Comparison of ENCODE assay signal across 10 mouse cellular contexts in the genomic region with DNA sequence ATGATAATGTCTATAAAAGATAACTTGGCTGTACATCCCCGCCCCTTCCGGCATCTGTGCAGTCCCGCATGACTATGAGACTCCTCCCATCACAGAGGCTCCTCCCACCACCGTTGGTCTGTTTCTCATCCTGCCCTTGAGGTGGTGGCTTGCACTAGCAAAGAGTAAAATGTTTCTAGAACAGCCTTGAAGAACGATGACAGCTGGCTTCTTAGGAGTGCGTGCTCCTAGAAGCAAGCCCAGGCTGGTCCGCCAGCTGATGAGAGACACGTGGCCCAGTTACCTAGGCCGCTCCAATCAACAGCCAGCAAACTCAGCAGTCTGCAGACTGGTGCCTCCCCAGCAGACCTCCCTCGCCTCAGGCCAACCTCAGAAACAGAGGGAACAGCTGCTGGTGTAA. TPM values are rescaled to one million over a fixed set of nuclear protein-coding genes. Genes with fewer than 3 reads are reported as not detected.
A peak's percentile ranks its signal among the peaks of the same experiment; 100 is the strongest.
DNase-seq lines count a peak whose midpoint lies in the region; ATAC-seq and TF ChIP-seq lines count a peak whose summit lies in the region.
"Had no signal": no experiment of that assay in that cellular context is flagged by ENCODE, and none has a peak within 500 bp of the region (broad histone marks: within the 10 kb centered on the region; RNA-seq: fewer than 3 reads in every experiment).

No protein-coding gene starts in this region.

- no peak overlapping the region for H3K27ac ChIP-seq in midbrain, postnatal 0 days (ENCODE audit: low read depth, low read length)
- H3K27ac ChIP-seq in midbrain, embryonic 10.5 days (replicated peaks), result no peak overlapping the region
- H3K27ac ChIP-seq in hindbrain, embryonic 13.5 days, result no peak overlapping the region
- no peak overlapping the region for H3K27ac ChIP-seq in stomach, embryonic 14.5 days (ENCODE audit: low read length)

- peak; percentile 24 for DNase-seq in gastrocnemius, adult 18-20 months (ENCODE audit: low spot score)
- DNase-seq in gastrocnemius, postnatal 36 days, result no peak
- peak; percentile 20 for DNase-seq in midbrain, postnatal 0 days (ENCODE audit: low spot score)
- no peak for DNase-seq in midbrain, embryonic 10.5 days (ENCODE audit: low spot score)
- DNase-seq in adrenal gland, adult 2 months, result no peak
- DNase-seq in cerebellum, adult 18-20 months, result no peak
- DNase-seq: cerebellum, postnatal 36 days had no signal

- 46% methylated on average over 10 of the region's 10 CpGs for WGBS in midbrain, postnatal 0 days
- WGBS in midbrain, embryonic 10.5 days, result 52% methylated on average over 10 of the region's 10 CpGs
- 46% methylated on average over 10 of the region's 10 CpGs for WGBS in hindbrain, embryonic 13.5 days
- 21% methylated on average over 10 of the region's 10 CpGs for WGBS in stomach, embryonic 14.5 days

- no peaks in the 10 kb centered on the region for H3K4me1 ChIP-seq in midbrain, postnatal 0 days (ENCODE audit: insufficient read depth, low read length)
- H3K4me1 ChIP-seq in midbrain, embryonic 10.5 days, result peaks cover 14% of the 10 kb centered on the region
- H3K4me1 ChIP-seq in hindbrain, embryonic 13.5 days (replicated peaks), result peaks cover 11% of the 10 kb centered on the region
- no peaks in the 10 kb centered on the region for H3K4me1 ChIP-seq in stomach, embryonic 14.5 days (ENCODE audit: control insufficient read depth, insufficient read depth, low read length)

- no peak overlapping the region for H3K4me2 ChIP-seq in midbrain, postnatal 0 days (ENCODE audit: low read depth, low read length, poor library complexity, severe bottlenecking)
- H3K4me2 ChIP-seq in hindbrain, embryonic 13.5 days, result no peak overlapping the region
- H3K4me2 ChIP-seq in stomach, embryonic 14.5 days (replicated peaks; ENCODE audit: low read depth, low read length), result no peak overlapping the region

- H3K9me3 ChIP-seq in midbrain, postnatal 0 days (ENCODE audit: low read length), result no peaks in the 10 kb centered on the region
- H3K9me3 ChIP-seq in midbrain, embryonic 10.5 days (replicated peaks), result no peaks in the 10 kb centered on the region
- H3K9me3 ChIP-seq in hindbrain, embryonic 13.5 days, result no peaks in the 10 kb centered on the region
- no peaks in the 10 kb centered on the region for H3K9me3 ChIP-seq in stomach, embryonic 14.5 days (ENCODE audit: control insufficient read depth, low read depth, low read length)

- no peaks in the 10 kb centered on the region for H3K27me3 ChIP-seq in midbrain, postnatal 0 days (ENCODE audit: insufficient read depth, low read length)
- H3K27me3 ChIP-seq in midbrain, embryonic 10.5 days (ENCODE audit: low read depth, poor library complexity, severe bottlenecking), result 0 out of 2 replicates have a peak, but pooled peaks cover 8% of the 10 kb centered on the region
- H3K27me3 ChIP-seq in hindbrain, embryonic 13.5 days, result 0 out of 2 replicates have a peak, but pooled peaks cover 2% of the 10 kb centered on the region
- H3K27me3 ChIP-seq in stomach, embryonic 14.5 days (ENCODE audit: control insufficient read depth, insufficient read depth, low read length), result no peaks in the 10 kb centered on the region

- H3K4me3 ChIP-seq in midbrain, postnatal 0 days (ENCODE audit: low read depth, low read length), result no peak overlapping the region
- H3K4me3 ChIP-seq in midbrain, embryonic 10.5 days, result no peak overlapping the region
- H3K4me3 ChIP-seq in hindbrain, embryonic 13.5 days, result no peak overlapping the region
- H3K4me3 ChIP-seq in stomach, embryonic 14.5 days (ENCODE audit: low read depth, low read length), result no peak overlapping the region

- no peak overlapping the region for H3K9ac ChIP-seq in midbrain, postnatal 0 days (replicated peaks; ENCODE audit: low read length, poor library complexity, severe bottlenecking)
- 0 out of 2 replicates have a peak overlapping the region, but pooled peaks have one; percentile 15 for H3K9ac ChIP-seq in hindbrain, embryonic 13.5 days
- no peak overlapping the region for H3K9ac ChIP-seq in stomach, embryonic 14.5 days (replicated peaks; ENCODE audit: low read depth, low read length)

- intact Hi-C loops in gastrocnemius, postnatal 36 days (cut with DNase I), result no loop called here

- ATAC-seq in midbrain, postnatal 0 days (ENCODE audit: low FRiP score), result no peak
- ATAC-seq in hindbrain, embryonic 13.5 days (ENCODE audit: low FRiP score), result no peak
- peak; percentile 49; the same call in 1 of the 2 replicates for ATAC-seq in stomach, embryonic 14.5 days (ENCODE audit: insufficient number of reproducible peaks, insufficient read depth, low FRiP score, low read depth)

- TF ChIP-seq CTCF in midbrain, postnatal 0 days (IDR thresholded peaks at IDR 0.05), result no peak

- no peaks in the 10 kb centered on the region for H3K36me3 ChIP-seq in midbrain, postnatal 0 days (ENCODE audit: insufficient read depth, low read length)
- H3K36me3 ChIP-seq in midbrain, embryonic 10.5 days, result no peaks in the 10 kb centered on the region
- no peaks in the 10 kb centered on the region for H3K36me3 ChIP-seq in hindbrain, embryonic 13.5 days
- no peaks in the 10 kb centered on the region for H3K36me3 ChIP-seq in stomach, embryonic 14.5 days (ENCODE audit: control insufficient read depth, insufficient read depth, low read length)

RNA-seq across cellular contexts. Expression of gene Dynll2, which starts 21.1 kb away (rescaled TPM):
- 100 to 1,000 TPM; 192 to 239 TPM for total RNA-seq in gastrocnemius, adult 18-20 months (2021)
- 100 to 1,000 TPM; 157 to 161 TPM for total RNA-seq in gastrocnemius, postnatal 36 days (2021)
- 72.1 and 89.8 TPM in 2 replicates for total RNA-seq in midbrain, postnatal 0 days (2014; rRNA removed)
- polyA plus RNA-seq in midbrain, postnatal 0 days (2015; fragmentation: Nextera tagmentation; extraction: Ambion mirVana), result 54.5 and 56.8 TPM in 2 replicates
- 28.1 and 29.1 TPM in 2 replicates for polyA plus RNA-seq in midbrain, embryonic 10.5 days (2016; fragmentation: Nextera tagmentation; extraction: Ambion mirVana)
- 50.6 and 51.1 TPM in 2 replicates for polyA plus RNA-seq in hindbrain, embryonic 13.5 days (2015; fragmentation: Nextera tagmentation; extraction: Ambion mirVana)
- polyA plus RNA-seq in stomach, embryonic 14.5 days (2014; fragmentation: Nextera tagmentation; extraction: Ambion mirVana), result 14.2 and 16.7 TPM in 2 replicates
- 100 to 1,000 TPM; 158 to 251 TPM for total RNA-seq in adrenal gland, adult 2 months (2021)
- polyA plus RNA-seq in adrenal gland, adult 2 months (2012; rRNA removed), result 168 and 197 TPM in 2 replicates

RNA-seq across cellular contexts. Expression of gene Olfr464, which starts 45.4 kb away (rescaled TPM):
- total RNA-seq in gastrocnemius, adult 18-20 months (2021), result not detected
- total RNA-seq in gastrocnemius, postnatal 36 days (2021), result not detected
- total RNA-seq in midbrain, postnatal 0 days (2014; rRNA removed), result 0.22 and 0.24 TPM in 2 replicates
- not detected in 2 replicates for polyA plus RNA-seq in midbrain, postnatal 0 days (2015; fragmentation: Nextera tagmentation; extraction: Ambion mirVana)
- not detected in 2 replicates for polyA plus RNA-seq in midbrain, embryonic 10.5 days (2016; fragmentation: Nextera tagmentation; extraction: Ambion mirVana)
- polyA plus RNA-seq in hindbrain, embryonic 13.5 days (2015; fragmentation: Nextera tagmentation; extraction: Ambion mirVana), result 0.10 and 0.23 TPM in 2 replicates
- not detected in 2 replicates for polyA plus RNA-seq in stomach, embryonic 14.5 days (2014; fragmentation: Nextera tagmentation; extraction: Ambion mirVana)
- total RNA-seq in adrenal gland, adult 2 months (2021), result not detected
- polyA plus RNA-seq in adrenal gland, adult 2 months (2012; rRNA removed), result not detected in 2 replicates
- total RNA-seq: heart, postnatal 25 days had no signal

Comparison
In these comparisons a context has a peak if more than half of its experiments do, and no peak if none do; other contexts are left out.
1. DNase-seq: peak in gastrocnemius, adult 18-20 months (single experiment) and midbrain, postnatal 0 days (single experiment); none in gastrocnemius, postnatal 36 days (0 of 2), midbrain, embryonic 10.5 days (single experiment), adrenal gland, adult 2 months (single experiment) and cerebellum, adult 18-20 months (0 of 2).